Mouse (Mus musculus) macrophage (primary cell): ENCODE results near the gene Wars. TPM values are rescaled to one million over a fixed set of nuclear protein-coding genes. Genes with fewer than 3 reads are reported as not detected.

Source experiments
- H3K27ac ChIP-seq: fragments of 350-480 bp; formaldehyde crosslinking; 2 replicates; pipeline ENCODE4 v1.9.0; 2021
- H3K36me3 ChIP-seq: fragments of 350-480 bp; formaldehyde crosslinking; 2 replicates; pipeline ENCODE4 v1.9.0; 2021; ENCODE audit errors: inconsistent target
- H3K4me3 ChIP-seq: fragments of 350-480 bp; formaldehyde crosslinking; 2 replicates; pipeline ENCODE4 v1.9.0; 2021; ENCODE audit errors: inconsistent target
- H3K79me2 ChIP-seq: fragments of 350-480 bp; formaldehyde crosslinking; 2 replicates; pipeline ENCODE4 v1.9.0; 2021; ENCODE audit errors: inconsistent target
- WGBS: methylation state at CpG from one replicate; pipeline ENCODE4 v1.1.7; 2026; ENCODE audit warnings: inconsistent platforms; ENCODE audit not compliant: missing documents; 5-methylcytosine and 5-hydroxymethylcytosine counted together
- polyA plus RNA-seq: library from polyadenylated mRNA; stranded (reverse); fragments of 250-400 nt; gene quantifications from 3 replicates; pipeline ENCODE4 v1.2.4, GENCODE M21; 2018; ENCODE audit warnings: inconsistent platforms

Wars gene
- polyA plus RNA-seq, 1 experiment from 2014 or later, result 29.2 TPM

DNA sequence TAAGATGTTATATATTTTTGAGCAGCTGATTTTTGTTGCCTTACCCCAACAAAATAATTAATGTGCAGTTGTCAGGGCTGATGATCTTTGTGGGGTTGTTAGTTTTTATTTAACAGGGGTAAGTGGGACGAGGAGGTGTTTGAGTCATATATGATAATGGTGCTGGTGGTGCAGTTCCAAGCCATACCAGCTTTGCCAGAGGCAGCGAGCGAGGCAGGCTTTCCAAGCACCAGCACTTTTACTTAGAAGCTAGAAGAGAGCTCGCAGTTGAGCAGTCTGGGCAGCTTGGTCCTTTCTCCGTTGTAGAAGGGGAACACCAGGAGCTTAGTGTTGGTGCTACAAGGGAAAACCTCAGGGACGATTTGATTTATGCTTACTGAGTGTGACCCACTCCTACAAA is 81.5 kb downstream of the Wars start:
- Histone ChIP-seq H3K27ac (no peak overlapping the region), H3K4me3 (no peak overlapping the region), H3K79me2 (peaks cover 100% of the 10 kb centered on the region), H3K36me3 (peaks cover 34% of the 10 kb centered on the region)
- 83% methylated on average over 5 of the region's 6 CpGs for WGBS

DNA sequence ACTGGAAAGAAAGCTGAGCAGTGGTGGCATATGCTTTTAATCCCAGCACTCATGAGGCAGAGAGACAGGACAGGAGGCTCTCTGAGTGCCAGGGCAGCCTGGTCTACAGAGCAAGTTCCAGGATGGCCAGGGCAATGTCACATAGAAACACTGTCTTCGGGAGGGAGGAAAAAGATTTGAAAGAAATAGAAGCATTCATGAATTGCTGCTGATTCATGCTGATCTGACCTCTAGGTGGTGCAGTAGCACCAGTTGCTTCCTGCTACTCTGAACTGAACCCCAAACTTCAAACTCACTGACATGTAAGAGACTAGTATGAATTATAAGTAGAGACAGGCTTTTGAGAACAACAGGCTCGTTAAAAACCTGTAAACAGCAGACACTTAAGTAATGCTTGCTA is 82.8 kb downstream of the Wars start:
- H3K27ac ChIP-seq, result no peak overlapping the region
- peaks cover 100% of the 10 kb centered on the region for H3K79me2 ChIP-seq
- 10% methylated on average over 2 of the region's 2 CpGs for WGBS
- H3K4me3 ChIP-seq, result no peak overlapping the region
- peaks cover 31% of the 10 kb centered on the region for H3K36me3 ChIP-seq

DNA sequence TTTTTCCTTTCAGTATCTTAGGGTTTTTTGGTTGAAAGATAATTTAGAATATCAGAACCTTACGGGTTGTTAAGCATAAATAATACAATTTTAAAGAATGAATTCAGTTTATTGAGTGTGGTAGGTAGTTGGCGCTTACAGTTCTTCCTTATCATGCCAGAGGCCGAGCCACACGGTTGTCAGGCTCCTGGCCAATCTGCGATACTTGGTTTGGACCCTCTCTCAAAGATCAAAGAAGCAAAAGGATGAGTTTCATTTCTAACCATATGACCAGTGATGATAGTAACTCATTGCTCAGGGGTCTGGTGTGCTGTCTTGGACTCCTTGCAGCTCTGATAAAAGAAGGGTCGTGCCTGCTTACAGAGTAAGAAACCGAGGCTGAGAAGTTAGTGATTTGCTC is 83.7 kb downstream of the Wars start:
- WGBS, result 85% methylated on average over 7 of the region's 7 CpGs
- Histone ChIP-seq H3K36me3 (peaks cover 28% of the 10 kb centered on the region), H3K27ac (no peak overlapping the region), H3K4me3 (no peak overlapping the region), H3K79me2 (peaks cover 100% of the 10 kb centered on the region)

Other genes starting within 250 kb of the Wars start
- not detected in 3 replicates for gene Degs2, start 191.9 kb downstream of the Wars start, polyA plus RNA-seq
- gene Yy1, start 101.2 kb downstream of the Wars start, polyA plus RNA-seq, result 24.1 to 61.1 TPM (median 29.0 TPM) in 3 replicates
- gene Slc25a29, start 58.3 kb downstream of the Wars start, polyA plus RNA-seq, result 0.07 to 0.37 TPM (median 0.18 TPM) in 3 replicates
- 0.09 to 1.3 TPM (median 0.60 TPM) in 3 replicates for gene Slc25a47, start 58.1 kb downstream of the Wars start, polyA plus RNA-seq
- gene Wdr25, start 543 bp downstream of the Wars start, polyA plus RNA-seq, result 5.4 to 11.7 TPM (median 7.6 TPM) in 3 replicates
- gene Begain, start 174.0 kb upstream of the Wars start, polyA plus RNA-seq, result not detected in 3 replicates